ENCODE assay signal across 8 mouse cellular contexts in genomic region chr15:70920862-70921261, GRCm38 (mm10).
DNase-seq lines count a peak whose midpoint lies in the region; ATAC-seq lines count a peak whose summit lies in the region.

No protein-coding gene starts in this region.

- 39% methylated on average over 2 of the region's 2 CpGs for WGBS in heart, embryonic 12.5 days
- 46% methylated on average over 2 of the region's 2 CpGs for WGBS in hindbrain, embryonic 13.5 days
- WGBS in midbrain, embryonic 16.5 days, result 44% methylated on average over 2 of the region's 2 CpGs

- no peaks in the 10 kb centered on the region for H3K9me3 ChIP-seq in heart, embryonic 12.5 days (replicated peaks)
- H3K9me3 ChIP-seq in hindbrain, embryonic 13.5 days, result no peaks in the 10 kb centered on the region
- H3K9me3 ChIP-seq in midbrain, embryonic 16.5 days (replicated peaks; ENCODE audit: control insufficient read depth, low read length, poor library complexity, severe bottlenecking), result no peaks in the 10 kb centered on the region

- H3K4me2 ChIP-seq in heart, embryonic 12.5 days, result no peak overlapping the region
- H3K4me2 ChIP-seq in hindbrain, embryonic 13.5 days, result no peak overlapping the region
- H3K4me2 ChIP-seq in midbrain, embryonic 16.5 days (ENCODE audit: low read length), result no peak overlapping the region

- no peak overlapping the region for H3K27ac ChIP-seq in heart, embryonic 12.5 days (ENCODE audit: poor library complexity, severe bottlenecking)
- no peak overlapping the region for H3K27ac ChIP-seq in hindbrain, embryonic 13.5 days
- no peak overlapping the region for H3K27ac ChIP-seq in midbrain, embryonic 16.5 days (ENCODE audit: low read length)

- H3K27me3 ChIP-seq in heart, embryonic 12.5 days (replicated peaks), result no peaks in the 10 kb centered on the region
- no peaks in the 10 kb centered on the region for H3K27me3 ChIP-seq in hindbrain, embryonic 13.5 days
- no peaks in the 10 kb centered on the region for H3K27me3 ChIP-seq in midbrain, embryonic 16.5 days (ENCODE audit: control insufficient read depth, insufficient read depth, low read depth, low read length)

- H3K4me1 ChIP-seq in heart, embryonic 12.5 days (replicated peaks), result no peaks in the 10 kb centered on the region
- H3K4me1 ChIP-seq in hindbrain, embryonic 13.5 days (replicated peaks), result no peaks in the 10 kb centered on the region
- no peaks in the 10 kb centered on the region for H3K4me1 ChIP-seq in midbrain, embryonic 16.5 days (ENCODE audit: control insufficient read depth, insufficient read depth, low read length)

- DNase-seq in heart, postnatal 4 days, result peak; percentile 53
- DNase-seq in Muller cell, postnatal 12 days (ENCODE audit: inconsistent ontology term), result peak; percentile 60
- DNase-seq in embryo, embryonic 10.5 days (ENCODE audit: low spot score), result peak; percentile 84
- peak; percentile 11 to 53 for DNase-seq in layer of hippocampus, postnatal 36 days

- H3K4me3 ChIP-seq in heart, embryonic 12.5 days, result no peak overlapping the region
- H3K4me3 ChIP-seq in hindbrain, embryonic 13.5 days, result no peak overlapping the region
- H3K4me3 ChIP-seq in midbrain, embryonic 16.5 days (ENCODE audit: low read depth, low read length), result no peak overlapping the region

- no peaks in the 10 kb centered on the region for H3K36me3 ChIP-seq in heart, embryonic 12.5 days
- H3K36me3 ChIP-seq in hindbrain, embryonic 13.5 days, result no peaks in the 10 kb centered on the region
- H3K36me3 ChIP-seq in midbrain, embryonic 16.5 days (ENCODE audit: control insufficient read depth, insufficient read depth, low read length), result no peaks in the 10 kb centered on the region

- no peak overlapping the region for H3K9ac ChIP-seq in heart, embryonic 12.5 days
- no peak overlapping the region for H3K9ac ChIP-seq in hindbrain, embryonic 13.5 days
- no peak overlapping the region for H3K9ac ChIP-seq in midbrain, embryonic 16.5 days (ENCODE audit: low read depth, low read length)

- ATAC-seq in heart, embryonic 12.5 days (ENCODE audit: insufficient number of reproducible peaks, low FRiP score), result no peak
- ATAC-seq in hindbrain, embryonic 13.5 days (ENCODE audit: low FRiP score), result peak; percentile 49; the same call in 1 of the 2 replicates
- ATAC-seq in midbrain, embryonic 16.5 days, result peak; percentile 84
- no peak for ATAC-seq in erythroid progenitor cell, adult 5-6 weeks (replicated peaks; ENCODE audit: low FRiP score, poor library complexity, severe bottlenecking)

Comparison
In these comparisons a context has a peak if more than half of its experiments do, and no peak if none do; other contexts are left out.
1. DNase-seq: peak in every context shown above with its lines; median percentile 84 in embryo, embryonic 10.5 days; 60 in Muller cell, postnatal 12 days; 53 in heart, postnatal 4 days; 32 in layer of hippocampus, postnatal 36 days.
2. ATAC-seq: peak in hindbrain, embryonic 13.5 days (single experiment) and midbrain, embryonic 16.5 days (single experiment); none in heart, embryonic 12.5 days (single experiment) and erythroid progenitor cell, adult 5-6 weeks (single experiment).